Mouse (Mus musculus): ENCODE data around the gene Wdr25. TPM values are rescaled to one million over a fixed set of nuclear protein-coding genes. Genes with fewer than 3 reads are reported as not detected.

Gene Wdr25
- polyA plus RNA-seq, 1 experiment from 2014 or later: 7.3 TPM

GRCm38 (mm10) chr12:109010070-109010649 lies 116.7 kb downstream of the Wdr25 start:
- Histone ChIP-seq H3K27ac (replicated peaks) (no peak overlapping the region), H3K4me3 (no peak overlapping the region), H3K9me3 (replicated peaks) (no peaks in the 10 kb centered on the region), H3K36me3 (no peaks in the 10 kb centered on the region), H3K27me3 (ENCODE audit: low read depth, poor library complexity, severe bottlenecking) (no peaks in the 10 kb centered on the region), H3K4me1 (peaks cover 14% of the 10 kb centered on the region)
- WGBS: 87% methylated on average over 18 of the region's 18 CpGs
- no peak for DNase-seq (ENCODE audit: low spot score)

DNA sequence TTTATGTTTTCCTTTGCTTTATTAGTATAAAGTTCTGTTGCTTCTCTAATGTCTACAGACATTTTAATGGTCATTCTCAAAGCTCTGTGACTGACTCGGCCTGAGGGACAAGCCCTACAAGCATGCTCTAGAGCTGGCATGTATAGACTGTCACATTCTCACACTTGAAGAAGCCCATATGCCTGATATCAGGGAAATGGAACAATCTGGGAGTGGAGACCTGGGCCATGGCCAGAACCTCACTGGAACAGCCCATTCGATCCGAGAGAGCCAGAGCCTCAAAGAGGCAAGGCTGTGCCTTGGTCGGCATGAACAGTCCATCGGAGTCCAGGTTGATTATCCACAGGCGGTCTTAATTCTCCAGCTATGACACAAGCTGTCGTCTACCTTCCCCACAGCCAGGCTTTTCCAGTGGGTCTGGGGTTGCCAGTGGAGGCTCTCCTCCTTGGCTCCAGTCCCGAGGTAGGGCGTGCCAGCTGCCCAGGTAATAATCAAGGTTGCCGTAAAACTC lies 128.8 kb downstream of the Wdr25 start:
- Histone ChIP-seq H3K9me3 (replicated peaks) (no peaks in the 10 kb centered on the region), H3K4me3 (no peak overlapping the region), H3K27ac (replicated peaks) (no peak overlapping the region), H3K36me3 (no peaks in the 10 kb centered on the region), H3K4me1 (no peaks in the 10 kb centered on the region), H3K27me3 (ENCODE audit: low read depth, poor library complexity, severe bottlenecking) (no peaks in the 10 kb centered on the region)
- DNase-seq (ENCODE audit: low spot score): no peak
- WGBS: 90% methylated on average over 10 of the region's 10 CpGs

DNA sequence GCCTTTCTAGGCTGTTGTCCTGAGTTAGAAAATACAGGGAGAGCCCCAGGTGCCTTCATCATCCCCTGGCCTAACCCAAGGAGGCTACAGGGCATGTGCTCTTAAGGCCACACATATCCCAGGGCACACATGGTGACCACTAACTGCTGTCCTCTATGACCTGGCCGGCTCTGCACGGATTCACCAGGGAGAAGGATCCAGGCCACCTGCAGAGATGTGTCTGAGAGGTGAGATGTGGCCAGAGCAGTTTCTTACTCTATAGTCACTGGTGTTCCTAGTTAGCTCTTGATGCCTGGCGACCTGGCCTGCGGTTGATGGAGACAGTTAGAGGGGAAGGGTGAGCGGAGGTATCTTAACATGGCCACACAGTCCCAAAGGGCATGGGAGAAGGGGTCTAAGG lies 129.5 kb downstream of the Wdr25 start:
- Histone ChIP-seq H3K27me3 (ENCODE audit: low read depth, poor library complexity, severe bottlenecking) (no peaks in the 10 kb centered on the region), H3K27ac (replicated peaks) (no peak overlapping the region), H3K9me3 (replicated peaks) (no peaks in the 10 kb centered on the region), H3K4me3 (no peak overlapping the region), H3K4me1 (no peaks in the 10 kb centered on the region), H3K36me3 (no peaks in the 10 kb centered on the region)
- WGBS: 91% methylated on average over 5 of the region's 5 CpGs
- DNase-seq (ENCODE audit: low spot score): no peak

DNA sequence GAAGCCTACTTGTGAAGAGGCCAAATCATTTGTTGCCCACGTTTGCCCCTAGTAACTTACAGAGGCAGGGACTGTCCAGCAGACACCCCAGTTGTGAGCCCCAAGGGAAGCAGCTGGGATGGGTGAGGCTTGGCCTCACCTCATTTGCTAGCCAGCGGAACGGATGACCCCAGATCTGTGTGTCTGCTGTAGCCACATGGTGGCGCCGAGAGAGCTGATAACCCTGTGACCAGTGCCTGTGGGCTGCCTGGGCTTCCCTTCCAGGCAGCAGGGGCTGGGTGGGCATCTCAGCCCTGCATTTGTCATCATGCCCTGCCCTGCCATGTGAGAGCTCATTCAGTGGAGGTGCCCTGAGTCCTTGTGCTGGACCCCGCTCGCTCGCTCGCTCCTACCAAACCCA lies 130.3 kb downstream of the Wdr25 start:
- 0 out of 2 replicates have a peak overlapping the region, but pooled peaks have one; percentile 17 for H3K27ac ChIP-seq (replicated peaks)
- WGBS: 54% methylated on average over 9 of the region's 9 CpGs
- no peaks in the 10 kb centered on the region for H3K27me3 ChIP-seq (ENCODE audit: low read depth, poor library complexity, severe bottlenecking)

GRCm38 (mm10) chr12:109037026-109037425 lies 143.6 kb downstream of the Wdr25 start:
- 84% methylated on average over 2 of the region's 2 CpGs for WGBS
- Histone ChIP-seq H3K27me3 (ENCODE audit: low read depth, poor library complexity, severe bottlenecking) (peaks cover 61% of the 10 kb centered on the region), H3K27ac (replicated peaks) (peak overlapping the region; percentile 71), H3K4me3 (no peak overlapping the region), H3K36me3 (peaks cover 13% of the 10 kb centered on the region), H3K9me3 (replicated peaks) (peaks cover 10% of the 10 kb centered on the region), H3K4me1 (peaks cover 47% of the 10 kb centered on the region)
- DNase-seq (ENCODE audit: low spot score): no peak

More for the DNA sequence above, 130.3 kb downstream of the Wdr25 start:
- Histone ChIP-seq H3K36me3 (no peaks in the 10 kb centered on the region), H3K9me3 (replicated peaks) (no peaks in the 10 kb centered on the region), H3K4me1 (no peaks in the 10 kb centered on the region), H3K4me3 (no peak overlapping the region)
- DNase-seq (ENCODE audit: low spot score): no peak

DNA sequence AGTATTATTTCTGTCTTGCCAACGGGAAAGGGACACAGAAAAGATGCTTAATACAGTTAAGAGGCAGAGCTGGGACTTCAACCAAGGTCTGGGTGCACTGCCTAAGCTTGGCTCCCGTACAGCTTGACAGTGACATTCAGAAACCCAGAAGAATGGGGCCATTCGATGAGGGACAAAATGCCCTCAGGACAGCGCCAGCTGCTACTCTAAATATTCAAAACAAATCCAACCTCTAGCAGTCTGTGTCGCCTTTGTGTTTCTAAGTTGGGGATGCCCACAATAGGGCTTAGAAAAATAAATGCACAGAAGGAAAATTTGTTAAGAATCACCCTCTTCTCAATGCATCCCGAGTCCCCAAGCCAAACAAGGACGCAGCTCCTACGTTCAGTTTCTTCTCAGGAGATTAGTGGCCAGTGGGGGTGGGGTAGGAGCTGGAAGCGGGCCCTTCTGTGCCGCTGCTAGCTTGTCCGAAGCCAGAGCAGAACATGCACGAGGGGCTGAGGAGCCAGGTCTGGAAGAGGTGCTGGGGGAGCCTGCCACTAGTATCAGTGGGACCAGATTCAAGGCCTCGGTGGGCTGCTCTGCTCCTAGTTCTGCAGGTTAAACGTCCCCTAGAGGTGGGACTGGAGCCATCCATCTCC lies 144.9 kb downstream of the Wdr25 start:
- Histone ChIP-seq H3K9me3 (replicated peaks) (peaks cover 10% of the 10 kb centered on the region), H3K4me1 (peaks cover 41% of the 10 kb centered on the region), H3K36me3 (peaks cover 12% of the 10 kb centered on the region), H3K27ac (replicated peaks) (peak overlapping the region; percentile 71), H3K4me3 (no peak overlapping the region), H3K27me3 (ENCODE audit: low read depth, poor library complexity, severe bottlenecking) (peaks cover 51% of the 10 kb centered on the region)
- WGBS: 39% methylated on average over 14 of the region's 14 CpGs
- no peak for DNase-seq (ENCODE audit: low spot score)

GRCm38 (mm10) chr12:109039311-109039710 lies 145.9 kb downstream of the Wdr25 start:
- Histone ChIP-seq H3K4me3 (no peak overlapping the region), H3K9me3 (replicated peaks) (no peaks in the 10 kb centered on the region), H3K36me3 (peaks cover 2% of the 10 kb centered on the region), H3K4me1 (peaks cover 43% of the 10 kb centered on the region), H3K27ac (replicated peaks) (peak overlapping the region; percentile 71), H3K27me3 (ENCODE audit: low read depth, poor library complexity, severe bottlenecking) (peaks cover 50% of the 10 kb centered on the region)
- WGBS: 89% methylated on average over 7 of the region's 7 CpGs
- no peak for DNase-seq (ENCODE audit: low spot score)

DNA sequence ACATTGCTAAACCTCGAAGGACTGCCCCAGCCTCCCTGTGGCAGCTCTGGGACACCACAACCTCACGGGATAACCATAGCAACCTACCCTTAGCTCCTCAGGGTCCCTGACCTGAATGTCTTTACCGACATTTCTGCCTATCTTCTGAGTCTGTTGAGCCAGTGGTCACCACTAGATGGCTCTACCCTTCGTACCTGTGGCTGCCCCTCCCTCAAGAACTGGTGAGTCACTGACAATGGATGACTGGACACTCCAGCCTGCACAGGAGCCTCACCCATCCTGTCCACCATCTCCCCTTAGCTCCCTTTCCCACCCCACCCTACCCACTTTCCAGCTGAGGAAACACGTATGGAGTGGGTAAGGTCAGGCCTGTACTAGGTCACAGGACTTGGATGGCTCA lies 151.1 kb downstream of the Wdr25 start:
- peaks cover 51% of the 10 kb centered on the region for H3K27me3 ChIP-seq (ENCODE audit: low read depth, poor library complexity, severe bottlenecking)
- DNase-seq (ENCODE audit: low spot score): no peak
- WGBS: 30% methylated on average over 5 of the region's 5 CpGs

DNA sequence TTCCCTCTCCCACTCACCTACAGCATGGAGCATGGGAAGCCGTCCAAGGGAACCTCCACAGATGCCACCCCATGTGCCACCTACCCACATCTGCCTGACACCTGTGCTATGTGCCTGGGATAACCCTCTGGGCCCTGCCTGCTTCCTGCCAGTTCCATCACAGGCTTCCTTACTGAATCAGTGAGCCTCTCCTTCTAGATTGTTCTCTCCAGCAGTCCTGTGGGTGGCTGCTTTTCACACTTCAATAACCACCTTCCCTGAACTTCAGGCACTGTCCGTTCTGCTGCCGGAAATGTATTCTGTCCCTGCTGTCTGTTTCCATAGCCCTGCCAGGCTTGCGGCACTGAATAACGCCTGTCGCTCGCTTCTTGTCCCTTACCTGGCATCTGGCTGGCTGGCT lies 152.2 kb downstream of the Wdr25 start:
- 78% methylated on average over 7 of the region's 7 CpGs for WGBS
- Histone ChIP-seq H3K4me1 (peaks cover 12% of the 10 kb centered on the region), H3K27ac (replicated peaks) (no peak overlapping the region), H3K36me3 (no peaks in the 10 kb centered on the region), H3K9me3 (replicated peaks) (no peaks in the 10 kb centered on the region), H3K4me3 (no peak overlapping the region), H3K27me3 (ENCODE audit: low read depth, poor library complexity, severe bottlenecking) (peaks cover 54% of the 10 kb centered on the region)
- no peak for DNase-seq (ENCODE audit: low spot score)

More for the DNA sequence above, 151.1 kb downstream of the Wdr25 start:
- Histone ChIP-seq H3K36me3 (no peaks in the 10 kb centered on the region), H3K9me3 (replicated peaks) (no peaks in the 10 kb centered on the region), H3K27ac (replicated peaks) (no peak overlapping the region), H3K4me1 (peaks cover 14% of the 10 kb centered on the region), H3K4me3 (no peak overlapping the region)

DNA sequence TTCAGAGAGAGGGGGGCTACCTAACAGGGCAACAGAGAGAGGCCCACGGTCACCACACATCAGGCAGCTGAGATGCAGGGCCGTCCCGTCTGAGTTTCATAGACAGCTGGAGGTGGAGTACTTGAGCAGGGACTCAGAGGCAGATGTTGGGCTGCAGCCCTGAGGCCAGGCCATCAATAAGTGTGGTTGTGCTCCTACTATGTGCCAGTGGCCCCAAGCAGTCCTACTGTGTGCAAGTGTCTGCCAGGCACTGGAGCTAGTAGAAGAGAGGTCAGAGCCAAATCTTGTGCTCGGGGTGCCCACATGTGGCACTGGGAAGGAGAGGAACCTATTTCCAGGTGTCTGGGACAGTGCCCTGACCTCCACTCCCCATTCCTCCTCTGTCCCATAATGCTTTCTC lies 156.5 kb downstream of the Wdr25 start:
- Histone ChIP-seq H3K4me1 (peaks cover 32% of the 10 kb centered on the region), H3K27ac (replicated peaks) (no peak overlapping the region), H3K9me3 (replicated peaks) (no peaks in the 10 kb centered on the region), H3K4me3 (no peak overlapping the region), H3K27me3 (ENCODE audit: low read depth, poor library complexity, severe bottlenecking) (peaks cover 78% of the 10 kb centered on the region), H3K36me3 (no peaks in the 10 kb centered on the region)
- DNase-seq (ENCODE audit: low spot score): no peak
- 86% methylated on average over 4 of the region's 4 CpGs for WGBS

- Histone ChIP-seq H3K9me3 (replicated peaks) (no peaks in the 10 kb centered on the region), H3K36me3 (no peaks in the 10 kb centered on the region), H3K27me3 (ENCODE audit: low read depth, poor library complexity, severe bottlenecking) (peaks cover 93% of the 10 kb centered on the region), H3K27ac (replicated peaks) (peak overlapping the region; percentile 77), H3K4me3 (peak overlapping the region; percentile 67), H3K4me1 (peaks cover 43% of the 10 kb centered on the region)
- WGBS: under 1% methylated on average over 99 of the region's 105 CpGs
- peak; percentile 57 for DNase-seq (ENCODE audit: low spot score)
Measured at GRCm38 (mm10) chr12:109053020-109053806, 159.8 kb downstream of the Wdr25 start.

GRCm38 (mm10) chr12:109057736-109058135 lies 164.3 kb downstream of the Wdr25 start:
- Histone ChIP-seq H3K36me3 (no peaks in the 10 kb centered on the region), H3K9me3 (replicated peaks) (no peaks in the 10 kb centered on the region), H3K4me3 (no peak overlapping the region), H3K4me1 (peaks cover 39% of the 10 kb centered on the region), H3K27me3 (ENCODE audit: low read depth, poor library complexity, severe bottlenecking) (peaks cover 59% of the 10 kb centered on the region), H3K27ac (replicated peaks) (no peak overlapping the region)
- WGBS: 78% methylated on average over 4 of the region's 4 CpGs
- DNase-seq (ENCODE audit: low spot score): no peak

- H3K4me1 ChIP-seq: peaks cover 30% of the 10 kb centered on the region
- 81% methylated on average over 8 of the region's 8 CpGs for whole genome bisulfite sequencing
- peaks cover 50% of the 10 kb centered on the region for H3K27me3 ChIP-seq (ENCODE audit: low read depth, poor library complexity, severe bottlenecking)
- no peaks in the 10 kb centered on the region for H3K36me3 ChIP-seq
- H3K27ac ChIP-seq (replicated peaks): peak overlapping the region; percentile 13; the same call in 1 of the 2 replicates
- DNase-seq (ENCODE audit: low spot score): no peak
- H3K9me3 ChIP-seq (replicated peaks): no peaks in the 10 kb centered on the region
- no peak overlapping the region for H3K4me3 ChIP-seq
Measured at GRCm38 (mm10) chr12:109058660-109059059, 165.2 kb downstream of the Wdr25 start.
